Comparison of ENCODE assay signal across 21 mouse cellular contexts in genomic region chr8:71505979-71506378, GRCm38 (mm10). TPM values are rescaled to one million over a fixed set of nuclear protein-coding genes. Genes with fewer than 3 reads are reported as not detected.
DNase-seq lines count a peak whose midpoint lies in the region; TF ChIP-seq lines count a peak whose summit lies in the region.
"Had no signal": no experiment of that assay in that cellular context is flagged by ENCODE, and none has a peak within 500 bp of the region (broad histone marks: within the 10 kb centered on the region; RNA-seq: fewer than 3 reads in every experiment).

No protein-coding gene starts in this region.

- peaks cover 5% of the 10 kb centered on the region; the same call in 1 of the 2 replicates for H3K4me1 ChIP-seq in lung, adult 2 months (ENCODE audit: control insufficient read depth, insufficient read depth, low read length)
- H3K4me1 ChIP-seq: embryonic facial prominence, embryonic 12.5 days had no signal

- DNase-seq in gastrocnemius, postnatal 10 days, result peak; percentile 52
- DNase-seq in gastrocnemius, postnatal 4 days (ENCODE audit: low spot score in 2 of 2), result no peak
- peak; percentile 46 for DNase-seq in lung, postnatal 14 days
- no peak for DNase-seq in lung, adult 2 months
- DNase-seq in cerebellum, adult 8-10 months, result peak; percentile 67
- peak; percentile 50 for DNase-seq in fibroblast of lung, adult 2 months (ENCODE audit: low read depth)
- no peak for DNase-seq in Muller cell, postnatal 12 days (ENCODE audit: inconsistent ontology term)
- no peak for DNase-seq in left cerebral cortex, adult 18-20 months (ENCODE audit: low spot score in 2 of 2)
- DNase-seq: kidney, postnatal 10 days; liver, postnatal 0 days; right cerebral cortex, postnatal 14 days; thymus, postnatal 36 days had no signal

- WGBS in lung, adult 2 months, result 61% methylated on average over 4 of the region's 4 CpGs

- no peak overlapping the region for H3K4me3 ChIP-seq in lung, adult 2 months (replicated peaks; ENCODE audit: extremely low read depth, low read depth, low read length)
- H3K4me3 ChIP-seq: embryonic facial prominence, embryonic 12.5 days; heart, embryonic 13.5 days; hindbrain, embryonic 13.5 days; limb, embryonic 15.5 days; midbrain, embryonic 13.5 days; myocyte had no signal

- TF ChIP-seq POLR2A in lung, adult 2 months (IDR thresholded peaks at IDR 0.05; ENCODE audit: borderline replicate concordance, extremely low read depth, low read depth, low read length), result no peak

- TF ChIP-seq CTCF in lung, adult 2 months (IDR thresholded peaks at IDR 0.05; ENCODE audit: insufficient read depth, low read length), result no peak

RNA-seq across cellular contexts. Expression of gene Plvap, which starts 5.6 kb away (rescaled TPM):
- 10 to 100 TPM; 10.7 to 14.2 TPM for total RNA-seq in gastrocnemius, postnatal 10 days (2021)
- 10 to 100 TPM; 15.9 to 16.6 TPM for total RNA-seq in gastrocnemius, postnatal 4 days (2021)
- polyA plus RNA-seq in lung, adult 2 months (2012; rRNA removed), result 1,109 and 1,564 TPM in 2 replicates
- 1 to 10 TPM; 9.4 to 9.5 TPM for total RNA-seq in left cerebral cortex, adult 18-20 months (2021)
- total RNA-seq: neutrophil, adult 5-6 weeks had no signal

RNA-seq across cellular contexts. Expression of gene Gtpbp3, which starts 18.1 kb away (rescaled TPM):
- 10 to 100 TPM in 1 of 2 experiments, 1 to 10 TPM in 1; 8.8 to 12.4 TPM for total RNA-seq in gastrocnemius, postnatal 10 days (2021)
- 10 to 100 TPM; 17.8 to 19.1 TPM for total RNA-seq in gastrocnemius, postnatal 4 days (2021)
- 26.0 and 30.4 TPM in 2 replicates for polyA plus RNA-seq in lung, adult 2 months (2012; rRNA removed)
- 10 to 100 TPM; 29.3 to 36.7 TPM for total RNA-seq in left cerebral cortex, adult 18-20 months (2021)

RNA-seq across cellular contexts. Expression of gene Ccdc194, which starts 19.5 kb away (rescaled TPM):
- 1 to 10 TPM in 1 of 2 experiments, under 1 TPM in 1; 0.21 to 2.5 TPM for total RNA-seq in gastrocnemius, postnatal 10 days (2021)
- total RNA-seq in gastrocnemius, postnatal 4 days (2021), result under 1 TPM; 0.47 to 0.83 TPM
- 0.42 and 0.49 TPM in 2 replicates for polyA plus RNA-seq in lung, adult 2 months (2012; rRNA removed)
- not detected for total RNA-seq in left cerebral cortex, adult 18-20 months (2021)
- total RNA-seq: CH12.LX; layer of hippocampus, adult 8-10 months; neutrophil, adult 5-6 weeks had no signal
- polyA plus RNA-seq: liver, postnatal 0 days had no signal

RNA-seq across cellular contexts. Expression of gene Ano8, which starts 20.2 kb away (rescaled TPM):
- total RNA-seq in gastrocnemius, postnatal 10 days (2021), result 10 to 100 TPM; 16.6 to 20.1 TPM
- 10 to 100 TPM; 20.8 to 25.3 TPM for total RNA-seq in gastrocnemius, postnatal 4 days (2021)
- polyA plus RNA-seq in lung, adult 2 months (2012; rRNA removed), result 25.5 and 30.6 TPM in 2 replicates
- total RNA-seq in left cerebral cortex, adult 18-20 months (2021), result 10 to 100 TPM; 56.2 to 58.6 TPM

RNA-seq across cellular contexts. Expression of gene Bst2, which starts 31.3 kb away (rescaled TPM):
- 10 to 100 TPM; 10.0 to 12.0 TPM for total RNA-seq in gastrocnemius, postnatal 10 days (2021)
- 10 to 100 TPM; 18.3 to 20.1 TPM for total RNA-seq in gastrocnemius, postnatal 4 days (2021)
- polyA plus RNA-seq in lung, adult 2 months (2012; rRNA removed), result 437 and 505 TPM in 2 replicates
- 1 to 10 TPM; 4.7 to 6.9 TPM for total RNA-seq in left cerebral cortex, adult 18-20 months (2021)

Comparison
In these comparisons a context has a peak if more than half of its experiments do, and no peak if none do; other contexts are left out.
1. DNase-seq: peak in gastrocnemius, postnatal 10 days (single experiment), lung, postnatal 14 days (single experiment), cerebellum, adult 8-10 months (single experiment) and fibroblast of lung, adult 2 months (single experiment); none in gastrocnemius, postnatal 4 days (0 of 2), lung, adult 2 months (single experiment), Muller cell, postnatal 12 days (single experiment) and left cerebral cortex, adult 18-20 months (0 of 2).